17 mouse cellular contexts compared by ENCODE assay signal in the genomic region with DNA sequence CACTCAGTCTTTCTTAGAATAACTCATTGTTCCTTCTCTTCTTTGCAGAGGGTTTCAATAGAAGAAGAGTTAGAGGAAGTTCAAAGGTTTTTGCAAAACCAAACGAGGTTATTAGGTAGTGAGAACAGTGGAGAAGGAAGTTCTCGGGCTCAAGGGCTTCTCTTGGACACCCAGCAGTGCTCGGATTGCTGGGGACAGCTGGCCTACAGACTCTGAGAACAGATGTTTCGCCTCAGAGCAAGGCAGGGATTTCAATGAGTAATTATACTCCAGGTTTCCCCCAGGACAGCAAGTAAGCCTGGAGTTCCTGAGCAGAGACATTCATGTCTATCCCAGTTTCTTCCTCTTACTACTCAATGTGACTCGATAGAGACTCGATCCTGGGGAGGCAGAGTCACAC.
DNase-seq lines count a peak whose midpoint lies in the region; ATAC-seq and TF ChIP-seq lines count a peak whose summit lies in the region.
"Had no signal": no experiment of that assay in that cellular context is flagged by ENCODE, and none has a peak within 500 bp of the region (broad histone marks: within the 10 kb centered on the region; RNA-seq: fewer than 3 reads in every experiment).

No protein-coding gene starts in this region.

- H3K4me3 ChIP-seq in kidney, embryonic 14.5 days (ENCODE audit: low read length), result no peak overlapping the region
- H3K4me3 ChIP-seq in stomach, embryonic 14.5 days (ENCODE audit: low read depth, low read length), result no peak overlapping the region
- no peak overlapping the region for H3K4me3 ChIP-seq in stomach, postnatal 0 days (ENCODE audit: low read depth, low read length)
- no peak overlapping the region for H3K4me3 ChIP-seq in limb, embryonic 14.5 days (replicated peaks; ENCODE audit: low read length)
- H3K4me3 ChIP-seq: hindbrain, embryonic 13.5 days; lung, embryonic 15.5 days; midbrain, embryonic 10.5 days had no signal

- TF ChIP-seq POLR2A in limb, embryonic 14.5 days (IDR thresholded peaks at IDR 0.05; ENCODE audit: borderline replicate concordance, extremely low read depth, insufficient read depth, insufficient read length), result no peak

- H3K4me2 ChIP-seq in kidney, embryonic 14.5 days (replicated peaks; ENCODE audit: low read depth, low read length), result no peak overlapping the region
- H3K4me2 ChIP-seq in stomach, embryonic 14.5 days (replicated peaks; ENCODE audit: low read depth, low read length), result no peak overlapping the region
- H3K4me2 ChIP-seq in stomach, postnatal 0 days (replicated peaks; ENCODE audit: low read depth), result no peak overlapping the region
- no peak overlapping the region for H3K4me2 ChIP-seq in limb, embryonic 14.5 days (replicated peaks; ENCODE audit: low read depth, low read length, severe bottlenecking)
- H3K4me2 ChIP-seq: hindbrain, embryonic 13.5 days; lung, embryonic 15.5 days had no signal

- no peak overlapping the region for H3K9ac ChIP-seq in kidney, embryonic 14.5 days (ENCODE audit: low read depth, low read length)
- H3K9ac ChIP-seq in stomach, embryonic 14.5 days (replicated peaks; ENCODE audit: low read depth, low read length), result no peak overlapping the region
- no peak overlapping the region for H3K9ac ChIP-seq in stomach, postnatal 0 days (ENCODE audit: low read length)
- no peak overlapping the region for H3K9ac ChIP-seq in limb, embryonic 14.5 days (ENCODE audit: low read depth, low read length, severe bottlenecking)
- H3K9ac ChIP-seq: hindbrain, embryonic 13.5 days; lung, embryonic 15.5 days had no signal

- no peaks in the 10 kb centered on the region for H3K27me3 ChIP-seq in kidney, embryonic 14.5 days (ENCODE audit: control insufficient read depth, insufficient read depth, low read length)
- H3K27me3 ChIP-seq in stomach, embryonic 14.5 days (ENCODE audit: control insufficient read depth, insufficient read depth, low read length), result no peaks in the 10 kb centered on the region
- no peaks in the 10 kb centered on the region for H3K27me3 ChIP-seq in stomach, postnatal 0 days (ENCODE audit: control insufficient read depth, insufficient read depth, low read length)
- no peaks in the 10 kb centered on the region for H3K27me3 ChIP-seq in limb, embryonic 14.5 days (ENCODE audit: control insufficient read depth, insufficient read depth, low read length)
- H3K27me3 ChIP-seq: hindbrain, embryonic 13.5 days had no signal

- no peaks in the 10 kb centered on the region for H3K9me3 ChIP-seq in kidney, embryonic 14.5 days (ENCODE audit: control insufficient read depth, low read length)
- no peaks in the 10 kb centered on the region for H3K9me3 ChIP-seq in stomach, embryonic 14.5 days (ENCODE audit: control insufficient read depth, low read depth, low read length)
- H3K9me3 ChIP-seq in stomach, postnatal 0 days (ENCODE audit: control insufficient read depth, low read length), result no peaks in the 10 kb centered on the region
- no peaks in the 10 kb centered on the region for H3K9me3 ChIP-seq in limb, embryonic 14.5 days (ENCODE audit: control insufficient read depth, low read length)
- H3K9me3 ChIP-seq: hindbrain, embryonic 13.5 days; lung, embryonic 15.5 days; midbrain, embryonic 10.5 days had no signal

- TF ChIP-seq EP300 in stomach, postnatal 0 days (optimal IDR thresholded peaks at IDR 0.05), result no peak

- TF ChIP-seq CTCF in stomach, postnatal 0 days (IDR thresholded peaks at IDR 0.05; ENCODE audit: low read depth), result no peak

- H3K27ac ChIP-seq in kidney, embryonic 14.5 days (ENCODE audit: low read depth, low read length), result peak overlapping the region; percentile 67; the same call in 1 of the 2 replicates
- no peak overlapping the region for H3K27ac ChIP-seq in stomach, embryonic 14.5 days (ENCODE audit: low read length)
- no peak overlapping the region for H3K27ac ChIP-seq in stomach, postnatal 0 days (replicated peaks)
- no peak overlapping the region for H3K27ac ChIP-seq in limb, embryonic 14.5 days (replicated peaks; ENCODE audit: low read depth, low read length)
- H3K27ac ChIP-seq: hindbrain, embryonic 13.5 days; lung, embryonic 15.5 days; midbrain, embryonic 10.5 days had no signal

- H3K4me1 ChIP-seq in kidney, embryonic 14.5 days (ENCODE audit: control insufficient read depth, insufficient read depth, low read length), result peaks cover 9% of the 10 kb centered on the region
- H3K4me1 ChIP-seq in stomach, embryonic 14.5 days (ENCODE audit: control insufficient read depth, insufficient read depth, low read length), result peaks cover 17% of the 10 kb centered on the region; the same call in 1 of the 2 replicates
- H3K4me1 ChIP-seq in stomach, postnatal 0 days (replicated peaks; ENCODE audit: control insufficient read depth, insufficient read depth), result 0 out of 2 replicates have a peak, but pooled peaks cover 3% of the 10 kb centered on the region
- H3K4me1 ChIP-seq in limb, embryonic 14.5 days (ENCODE audit: control insufficient read depth, insufficient read depth, low read length), result peaks cover 9% of the 10 kb centered on the region; the same call in 1 of the 2 replicates
- H3K4me1 ChIP-seq: hindbrain, embryonic 13.5 days had no signal

- ATAC-seq in kidney, embryonic 14.5 days (ENCODE audit: low FRiP score, low TSS enrichment), result peak; percentile 51; the same call in 1 of the 2 replicates
- peak; percentile 43; the same call in 1 of the 2 replicates for ATAC-seq in stomach, embryonic 14.5 days (ENCODE audit: insufficient number of reproducible peaks, insufficient read depth, low FRiP score, low read depth)
- no peak for ATAC-seq in stomach, postnatal 0 days (ENCODE audit: low FRiP score, low TSS enrichment)
- ATAC-seq in limb, embryonic 14.5 days (ENCODE audit: low FRiP score, low read depth), result 0 out of 2 replicates have a peak, but pooled peaks have one; percentile 50
- no peak for ATAC-seq in frontal cortex, adult (ENCODE audit: low TSS enrichment)
- ATAC-seq: CD4-positive, CD25-positive, alpha-beta regulatory T cell, adult 4 months had no signal

- DNase-seq in kidney, adult 9 months, result no peak
- DNase-seq in stomach, postnatal 0 days (ENCODE audit: low spot score), result no peak
- peak; percentile 36 for DNase-seq in limb, embryonic 14.5 days (ENCODE audit: low spot score)
- no peak for DNase-seq in natural killer cell, adult 2 months (ENCODE audit: low spot score in 2 of 2)
- DNase-seq in B cell, adult 2 months, result no peak
- DNase-seq: adrenal gland, postnatal 10 days; cerebellum, adult 9-10 months; kidney, postnatal 25 days; retina, postnatal 1 day; thymus, postnatal 14 days had no signal

- 33% methylated on average over 6 of the region's 6 CpGs for WGBS in kidney, embryonic 14.5 days
- WGBS in stomach, embryonic 14.5 days, result 17% methylated on average over 6 of the region's 6 CpGs
- 39% methylated on average over 6 of the region's 6 CpGs for WGBS in stomach, postnatal 0 days
- 25% methylated on average over 6 of the region's 6 CpGs for WGBS in limb, embryonic 14.5 days

- no peaks in the 10 kb centered on the region for H3K36me3 ChIP-seq in kidney, embryonic 14.5 days (ENCODE audit: control insufficient read depth, insufficient read depth, low read length)
- H3K36me3 ChIP-seq in stomach, embryonic 14.5 days (ENCODE audit: control insufficient read depth, insufficient read depth, low read length), result no peaks in the 10 kb centered on the region
- H3K36me3 ChIP-seq in stomach, postnatal 0 days (ENCODE audit: control insufficient read depth, insufficient read depth, low read length), result no peaks in the 10 kb centered on the region
- H3K36me3 ChIP-seq in limb, embryonic 14.5 days (ENCODE audit: control insufficient read depth, insufficient read depth, low read length), result no peaks in the 10 kb centered on the region
- H3K36me3 ChIP-seq: hindbrain, embryonic 13.5 days; lung, embryonic 15.5 days; midbrain, embryonic 10.5 days had no signal

Comparison
In these comparisons a context has a peak if more than half of its experiments do, and no peak if none do; other contexts are left out.
1. ATAC-seq: peak in kidney, embryonic 14.5 days (single experiment), stomach, embryonic 14.5 days (single experiment) and limb, embryonic 14.5 days (single experiment); none in stomach, postnatal 0 days (single experiment) and frontal cortex, adult (single experiment).